Mouse (Mus musculus): ENCODE measurements around the gene Rasd1.

DNA sequence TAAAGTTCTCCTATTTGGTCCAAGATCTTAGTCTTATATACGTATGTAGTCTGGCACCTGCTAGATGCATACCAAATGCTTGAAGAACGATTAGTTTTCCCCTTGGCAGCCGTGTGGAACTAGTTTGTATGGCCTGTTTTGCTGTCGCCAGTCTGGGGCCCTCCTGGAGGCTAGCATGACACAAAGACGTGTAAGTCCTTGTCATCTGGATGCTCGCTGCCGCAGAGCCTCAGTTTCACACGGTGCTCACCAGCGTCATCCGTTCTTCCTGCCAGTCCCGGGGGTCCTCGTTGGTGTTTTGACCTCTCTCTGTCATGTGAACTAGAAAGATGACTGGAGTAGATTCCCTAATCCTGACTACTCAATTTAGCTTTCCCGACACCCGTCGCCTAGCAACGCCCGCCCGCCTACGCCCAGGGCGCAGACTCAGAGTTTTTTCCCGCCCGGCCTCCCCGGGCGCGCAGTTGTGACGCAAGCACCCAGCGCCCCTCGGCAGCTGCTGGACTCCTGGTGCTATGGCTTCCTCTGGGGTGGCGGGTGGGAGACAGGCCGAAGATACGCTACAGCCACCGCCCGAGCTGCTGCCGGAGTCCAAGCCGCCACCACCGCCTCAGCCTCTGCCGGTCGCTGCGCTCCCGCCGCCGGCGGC, 16.9 kb downstream of the Rasd1 start, which contains the start of gene Med9:
- TF ChIP-seq CTCF (IDR thresholded peaks at IDR 0.05; ENCODE audit: extremely low read depth, insufficient read depth, low read length) (no peak), POLR2A (IDR thresholded peaks at IDR 0.05; ENCODE audit: extremely low read depth, insufficient read depth, low read length) (peak; percentile 64)

Measured in cortical plate, adult 2 months (tissue).